Mouse (Mus musculus) forebrain, postnatal 0 days (tissue): ENCODE measurements at regions not wholly inside any gene's neighbourhood (a gene's known extent, or its start where the extent isn't known, plus 50 kb on each side); places are given as distances from the start of the nearest gene placed in this dataset.

Source experiments
- ATAC-seq: fragments of 200-750 bp; cut with Nextera tagmentation; 2 replicates; pipeline ENCODE4 v1.8.0; 2017; ENCODE audit warnings: mild to moderate bottlenecking, moderate library complexity
- DNase-seq: peaks from one replicate; pipeline ENCODE4 v3.0.0-alpha.2; 2015
- H3K27ac ChIP-seq: fragments of 300-500 bp; sonication (generic); 2 replicates; pipeline ENCODE4 v1.5.1; 2014; ENCODE audit warnings: low read depth, mild to moderate bottlenecking, antibody characterized with exemption, low read length, moderate library complexity, mixed read lengths
- H3K27me3 ChIP-seq: fragments of 300-500 bp; sonication (generic); 2 replicates; pipeline ENCODE4 v1.6.1; 2014; ENCODE audit warnings: mild to moderate bottlenecking, low read length, mixed read lengths; ENCODE audit not compliant: insufficient read depth
- H3K36me3 ChIP-seq: fragments of 300-500 bp; sonication (generic); 2 replicates; pipeline ENCODE4 v1.6.1; 2014; ENCODE audit warnings: mild to moderate bottlenecking, moderate library complexity; ENCODE audit not compliant: insufficient read depth
- H3K4me1 ChIP-seq: fragments of 300-500 bp; sonication (generic); 2 replicates; pipeline ENCODE4 v1.6.1; 2014; ENCODE audit warnings: antibody characterized with exemption; ENCODE audit not compliant: insufficient read depth
- H3K4me2 ChIP-seq: fragments of 300-500 bp; sonication (generic); 2 replicates; pipeline ENCODE4 v1.6.1; 2014; ENCODE audit warnings: low read depth, mild to moderate bottlenecking, moderate library complexity
- H3K4me3 ChIP-seq: fragments of 300-500 bp; sonication (generic); 2 replicates; pipeline ENCODE4 v1.5.1; 2014; ENCODE audit warnings: low read depth, low read length, mixed read lengths
- H3K9ac ChIP-seq: fragments of 300-500 bp; sonication (generic); 2 replicates; pipeline ENCODE4 v1.6.1; 2014; ENCODE audit warnings: mild to moderate bottlenecking
- H3K9me3 ChIP-seq: fragments of 300-500 bp; sonication (generic); 2 replicates; pipeline ENCODE4 v1.6.1; 2016; ENCODE audit warnings: low read length
- CTCF ChIP-seq: sonication (generic); IDR thresholded peaks from 2 replicates; pipeline ENCODE4 v1.5.1; 2016; ENCODE audit warnings: antibody characterized with exemption, control low read depth, low read depth
- WGBS: fragments of 180-500 bp; shearing (Covaris S2); extraction: QIAGEN DNeasy Blood & Tissue Kit; methylation state at CpG from one replicate; pipeline ENCODE4 v1.1.7; 2014; 5-methylcytosine and 5-hydroxymethylcytosine counted together

DNA sequence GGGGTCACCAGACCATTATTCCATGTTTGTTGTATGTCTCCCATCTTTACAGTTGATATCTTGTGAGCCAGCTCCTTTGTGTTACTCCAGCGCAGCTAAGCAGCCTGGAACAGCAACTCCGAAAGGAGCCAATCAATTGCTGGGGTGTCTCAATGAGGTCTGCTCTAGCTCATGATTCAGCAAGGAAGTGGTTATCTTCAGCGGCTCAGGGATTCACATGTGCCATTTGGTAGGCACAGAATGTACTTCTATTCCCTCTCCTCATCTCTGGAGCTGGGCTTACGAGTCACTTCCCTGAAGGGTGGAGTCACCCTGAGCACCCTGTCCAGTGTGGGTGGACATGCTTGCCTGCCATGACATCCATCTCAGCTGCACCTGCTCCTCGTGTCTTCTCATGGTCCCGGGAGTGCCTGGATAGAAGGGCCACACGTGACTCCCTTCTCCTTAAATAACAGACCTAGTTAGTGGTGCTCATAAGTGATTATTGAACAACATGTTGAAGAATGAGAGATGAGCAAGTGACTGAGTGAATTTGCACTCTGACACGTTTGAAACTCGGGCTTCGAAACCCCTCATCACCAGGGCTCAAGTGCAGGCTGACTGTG, 190.3 kb upstream of the Zfp618 start:
- Histone ChIP-seq H3K27ac (no peak overlapping the region), H3K27me3 (no peaks in the 10 kb centered on the region), H3K9ac (no peak overlapping the region), H3K36me3 (no peaks in the 10 kb centered on the region), H3K4me3 (no peak overlapping the region), H3K4me1 (no peaks in the 10 kb centered on the region), H3K9me3 (no peaks in the 10 kb centered on the region), H3K4me2 (no peak overlapping the region)
- TF ChIP-seq CTCF = no peak
- WGBS = 88% methylated on average over 10 of the region's 10 CpGs
- ATAC-seq = no peak
- no peak for DNase-seq

DNA sequence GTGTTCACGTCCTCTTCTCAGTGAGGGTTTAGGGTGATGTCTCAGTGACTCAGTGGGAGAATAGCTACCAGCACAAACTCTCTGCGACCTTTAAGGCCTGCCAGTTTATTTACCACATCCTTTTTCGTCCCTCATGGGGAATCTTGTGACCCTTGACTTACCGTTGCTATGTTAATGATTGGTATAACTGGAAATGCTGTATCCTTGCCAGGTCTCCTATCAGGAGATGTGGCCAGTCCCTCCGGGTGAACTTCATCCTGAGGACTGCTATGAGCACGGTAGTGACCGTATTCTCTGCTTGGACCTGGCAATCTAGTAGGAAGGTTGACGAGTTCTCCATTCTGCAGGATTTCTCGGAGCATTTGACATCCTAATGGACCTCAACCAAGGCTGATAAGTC, 188.5 kb upstream of the Zfp618 start:
- Histone ChIP-seq H3K27ac (no peak overlapping the region), H3K4me1 (no peaks in the 10 kb centered on the region), H3K27me3 (no peaks in the 10 kb centered on the region; the same call in 1 of the 2 replicates), H3K9ac (no peak overlapping the region), H3K4me2 (no peak overlapping the region), H3K36me3 (no peaks in the 10 kb centered on the region), H3K9me3 (no peaks in the 10 kb centered on the region), H3K4me3 (no peak overlapping the region)
- DNase-seq = no peak
- ATAC-seq = no peak
- TF ChIP-seq CTCF = no peak
- 91% methylated on average over 9 of the region's 9 CpGs for WGBS

DNA sequence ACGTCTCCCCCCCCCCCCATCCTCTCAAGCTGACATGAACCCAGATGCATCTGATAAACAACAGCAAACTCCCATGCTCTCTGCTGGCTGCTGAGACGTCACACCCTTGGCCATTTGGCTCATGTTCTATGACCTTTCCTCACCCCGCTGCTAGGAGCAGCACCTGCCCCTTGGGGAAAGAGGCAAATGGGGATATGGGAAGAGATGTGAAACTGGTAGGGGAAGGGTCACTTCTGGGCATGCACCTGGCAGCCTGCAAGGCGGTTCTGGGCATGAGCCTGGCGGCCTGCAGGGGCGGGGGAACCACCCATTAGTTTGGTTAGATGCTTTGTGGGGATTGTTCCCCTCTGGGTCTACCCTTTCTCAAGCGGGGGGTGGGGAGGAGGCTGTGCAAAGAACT, 187.9 kb upstream of the Zfp618 start:
- DNase-seq (no peak), ATAC-seq (no peak)
- no peak for TF ChIP-seq CTCF
- Histone ChIP-seq H3K4me2 (no peak overlapping the region), H3K9ac (no peak overlapping the region), H3K9me3 (no peaks in the 10 kb centered on the region), H3K27ac (no peak overlapping the region), H3K4me3 (no peak overlapping the region), H3K27me3 (no peaks in the 10 kb centered on the region; the same call in 1 of the 2 replicates), H3K4me1 (no peaks in the 10 kb centered on the region), H3K36me3 (no peaks in the 10 kb centered on the region)
- 87% methylated on average over 7 of the region's 7 CpGs for WGBS

DNA sequence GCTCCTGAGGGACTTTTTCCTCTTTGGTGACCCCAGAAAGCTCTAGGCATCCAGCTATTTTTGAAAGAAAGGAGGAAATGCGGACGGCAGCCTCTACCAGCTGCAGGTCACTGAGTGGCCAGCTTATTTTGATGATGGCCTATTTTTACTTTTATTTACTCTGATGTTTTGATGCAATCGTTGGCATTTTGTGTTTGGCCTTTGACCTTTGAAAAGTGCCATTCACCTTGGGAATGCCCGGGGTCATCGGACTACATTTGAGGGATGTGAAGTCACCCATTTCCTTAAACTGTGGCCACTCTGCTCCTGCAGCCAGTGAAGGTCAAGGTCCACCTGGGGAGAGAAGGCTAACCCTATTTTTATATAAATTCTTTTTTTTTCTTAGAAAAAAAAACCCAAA, 186.8 kb upstream of the Zfp618 start:
- no peak overlapping the region for H3K4me2 ChIP-seq
- no peaks in the 10 kb centered on the region; the same call in 1 of the 2 replicates for H3K27me3 ChIP-seq
- no peak for TF ChIP-seq CTCF
- DNase-seq (no peak), ATAC-seq (no peak)
- H3K4me3 ChIP-seq = no peak overlapping the region
- H3K36me3 ChIP-seq = no peaks in the 10 kb centered on the region
- H3K4me1 ChIP-seq = no peaks in the 10 kb centered on the region
- no peak overlapping the region for H3K27ac ChIP-seq
- no peaks in the 10 kb centered on the region for H3K9me3 ChIP-seq
- WGBS = 88% methylated on average over 5 of the region's 5 CpGs
- H3K9ac ChIP-seq = no peak overlapping the region

DNA sequence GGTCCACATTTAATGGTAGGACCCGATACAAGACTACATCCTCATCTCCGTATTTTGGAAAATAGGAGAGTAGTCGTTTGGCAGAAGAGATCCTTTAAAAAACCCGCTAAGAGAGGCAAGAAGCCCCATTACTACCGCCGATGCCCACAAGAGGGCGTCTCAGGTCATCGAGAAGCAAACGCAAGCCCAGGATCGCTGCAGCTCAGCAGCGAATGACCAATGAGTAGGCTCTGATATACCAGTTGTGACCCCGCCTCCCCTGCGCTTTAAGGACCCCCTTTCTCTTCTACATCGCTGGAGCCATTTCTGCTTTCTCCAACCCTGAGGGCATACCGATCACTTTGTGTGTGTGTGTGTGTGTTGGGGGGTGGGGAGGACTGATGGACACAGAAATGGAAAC, 185.0 kb upstream of the Zfp618 start:
- Histone ChIP-seq H3K4me1 (no peaks in the 10 kb centered on the region), H3K9ac (peak overlapping the region; percentile 39; the same call in 1 of the 2 replicates), H3K36me3 (no peaks in the 10 kb centered on the region), H3K9me3 (no peaks in the 10 kb centered on the region), H3K4me3 (peak overlapping the region; percentile 37), H3K4me2 (peak overlapping the region; percentile 65), H3K27ac (no peak overlapping the region; the same call in 1 of the 2 replicates), H3K27me3 (no peaks in the 10 kb centered on the region; the same call in 1 of the 2 replicates)
- peak; percentile 96 for ATAC-seq
- 2% methylated on average over 15 of the region's 15 CpGs for WGBS
- peak; percentile 93 for TF ChIP-seq CTCF
- DNase-seq = peak; percentile 95

DNA sequence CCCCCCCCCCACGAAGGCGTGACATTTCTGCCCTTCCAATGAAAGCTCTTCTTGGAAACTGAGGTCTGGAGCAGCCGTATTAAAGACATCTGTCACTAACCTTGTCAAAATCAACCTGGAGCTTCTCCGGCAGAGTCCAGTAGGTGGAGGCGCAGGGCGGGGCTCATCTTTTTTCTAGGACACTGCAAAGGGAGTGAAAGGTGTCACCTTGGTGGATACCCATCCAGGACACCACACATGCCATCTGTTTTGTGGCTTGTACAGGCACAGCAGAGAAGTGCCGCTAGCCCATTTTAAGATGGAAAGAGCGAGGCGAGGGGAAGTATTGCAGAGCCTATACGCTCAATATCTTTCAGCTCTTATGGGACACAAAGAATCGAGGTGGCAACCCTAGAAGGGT, 184.5 kb upstream of the Zfp618 start:
- Histone ChIP-seq H3K27ac (no peak overlapping the region; the same call in 1 of the 2 replicates), H3K9me3 (no peaks in the 10 kb centered on the region), H3K4me1 (no peaks in the 10 kb centered on the region), H3K27me3 (no peaks in the 10 kb centered on the region; the same call in 1 of the 2 replicates), H3K9ac (0 out of 2 replicates have a peak overlapping the region, but pooled peaks have one; percentile 39), H3K4me3 (peak overlapping the region; percentile 37), H3K36me3 (no peaks in the 10 kb centered on the region), H3K4me2 (peak overlapping the region; percentile 65)
- DNase-seq = no peak
- no peak for ATAC-seq
- 48% methylated on average over 11 of the region's 11 CpGs for WGBS
- no peak for TF ChIP-seq CTCF

DNA sequence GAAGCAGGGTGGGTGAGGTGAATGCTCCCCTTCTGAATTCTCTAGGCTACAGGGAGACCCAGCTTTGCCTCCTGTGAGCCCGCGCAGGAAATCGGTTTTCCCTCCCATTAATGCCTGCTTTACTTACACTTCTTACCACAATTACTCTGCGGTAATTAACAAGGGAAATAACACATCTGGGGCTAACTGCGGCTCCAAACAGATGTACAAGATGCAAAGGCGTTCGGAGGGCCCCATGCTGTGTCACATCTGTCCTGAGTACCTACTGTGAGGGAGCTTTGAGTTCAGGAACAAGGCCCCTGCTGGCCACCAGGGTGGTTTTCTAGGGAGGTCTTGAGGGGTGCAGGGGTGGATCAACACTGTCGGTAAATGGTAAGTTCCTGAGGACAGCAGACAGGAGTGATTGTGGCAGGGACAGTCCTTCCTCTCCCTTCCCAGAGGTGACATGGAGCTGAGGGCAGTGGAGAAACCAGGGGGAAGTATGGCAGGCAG, 184.0 kb upstream of the Zfp618 start:
- no peak for ATAC-seq
- no peak overlapping the region; the same call in 1 of the 2 replicates for H3K4me3 ChIP-seq
- H3K4me1 ChIP-seq = no peaks in the 10 kb centered on the region
- WGBS = 36% methylated on average over 8 of the region's 8 CpGs
- no peaks in the 10 kb centered on the region for H3K9me3 ChIP-seq
- H3K27me3 ChIP-seq = no peaks in the 10 kb centered on the region; the same call in 1 of the 2 replicates
- peak overlapping the region; percentile 65; the same call in 1 of the 2 replicates for H3K4me2 ChIP-seq
- no peaks in the 10 kb centered on the region for H3K36me3 ChIP-seq
- TF ChIP-seq CTCF = peak; percentile 20; the same call in 1 of the 2 replicates
- no peak overlapping the region for H3K27ac ChIP-seq
- DNase-seq = no peak
- H3K9ac ChIP-seq = no peak overlapping the region
